Mouse (Mus musculus): ENCODE data around the gene Heatr5b.

DNA sequence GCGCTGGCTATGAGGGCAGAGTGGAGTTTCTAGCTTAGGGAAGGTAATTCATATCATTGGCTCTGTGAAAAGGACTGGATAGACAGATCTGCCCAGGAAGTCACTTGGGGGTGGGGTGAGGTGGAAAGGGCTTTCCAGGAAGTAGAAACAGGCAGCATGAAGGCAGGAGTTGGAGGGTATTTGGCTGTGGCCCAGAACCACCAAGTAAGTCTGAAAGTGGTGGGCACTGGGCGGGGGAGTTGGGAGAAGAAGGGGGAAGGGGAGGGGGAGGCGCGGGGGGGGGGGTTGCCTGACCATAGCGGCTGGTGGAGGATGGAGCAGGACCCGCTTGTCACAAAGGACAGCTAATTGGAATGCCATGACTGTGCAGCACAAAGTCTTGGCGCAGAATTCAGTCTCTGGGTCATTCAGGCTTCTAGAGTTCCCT, 46.7 kb upstream of the Heatr5b start:
- TF ChIP-seq POLR2A (IDR thresholded peaks at IDR 0.05; ENCODE audit: low read depth, low read length): no peak
- no peak for TF ChIP-seq CTCF (conservative IDR thresholded peaks at IDR 0.05; ENCODE audit: insufficient read depth, insufficient read length, low read depth, low read length)

Measured in kidney, adult 2 months (tissue).